ENCODE assay signal across 8 mouse cellular contexts in genomic region chr11:3202231-3202701, GRCm38 (mm10). TPM values are rescaled to one million over a fixed set of nuclear protein-coding genes. Genes with fewer than 3 reads are reported as not detected.
DNase-seq lines count a peak whose midpoint lies in the region; ATAC-seq lines count a peak whose summit lies in the region.

Eif4enif1 (plus strand) TSS chr11:3202392.

- peak within 1 kb of the TSS; percentile 2; the same call in 1 of the 2 replicates for H3K27ac ChIP-seq in intestine, embryonic 14.5 days (ENCODE audit: low read depth)

- H3K4me3 ChIP-seq in intestine, embryonic 14.5 days (ENCODE audit: low read depth, low read length), result peak within 1 kb of the TSS; percentile 29

- no peaks in the 10 kb centered on the region for H3K4me1 ChIP-seq in intestine, embryonic 14.5 days (replicated peaks; ENCODE audit: control insufficient read depth, insufficient read depth, low read length)

- intact Hi-C loops in left cerebral cortex, postnatal 14 days (cut with DNase I), result no loop called here

- H3K27me3 ChIP-seq in intestine, embryonic 14.5 days (replicated peaks; ENCODE audit: control insufficient read depth, insufficient read depth, low read length), result no peaks in the 10 kb centered on the region

- ATAC-seq in intestine, embryonic 14.5 days (replicated peaks; ENCODE audit: low FRiP score, low TSS enrichment, low read depth), result peak; percentile 80

- WGBS in intestine, embryonic 14.5 days, result 0% methylated on average over 41 of the region's 57 CpGs

- H3K36me3 ChIP-seq in intestine, embryonic 14.5 days (ENCODE audit: control insufficient read depth, insufficient read depth, low read length), result peaks cover 21% of the 10 kb centered on the region

- peak within 1 kb of the TSS; percentile 27 for H3K9ac ChIP-seq in intestine, embryonic 14.5 days (ENCODE audit: low read length)

- H3K4me2 ChIP-seq in intestine, embryonic 14.5 days (ENCODE audit: low read length), result peak within 1 kb of the TSS; percentile 33

- peak; percentile 94 to 99 for DNase-seq in adrenal gland, adult (ENCODE audit: inconsistent age in 2 of 2, low spot score in 1 of 2)
- DNase-seq in embryo, embryonic 10.5 days (ENCODE audit: low spot score), result peak; percentile 93
- peak; percentile 88 for DNase-seq in gastrocnemius, postnatal 25 days
- DNase-seq in intestine, embryonic 14.5 days (ENCODE audit: low spot score), result peak; percentile 98
- DNase-seq in left cerebral cortex, postnatal 14 days (ENCODE audit: low spot score in 2 of 2), result peak; percentile 86 to 88
- DNase-seq in mesoderm, embryonic 11.5 days (ENCODE audit: low read depth, low spot score), result peak; percentile 96
- peak; percentile 80 to 86 for DNase-seq in right cerebral cortex, postnatal 36 days (ENCODE audit: low spot score in 2 of 2)
- peak; percentile 92 for DNase-seq in yolk sac, embryonic 10.5 days (ENCODE audit: low spot score)

- no peaks in the 10 kb centered on the region for H3K9me3 ChIP-seq in intestine, embryonic 14.5 days (ENCODE audit: control insufficient read depth, low read length)

RNA-seq across cellular contexts. Expression of gene Eif4enif1, which starts in this region (rescaled TPM):
- total RNA-seq in gastrocnemius, postnatal 25 days (2021), result 10 to 100 TPM; 27.5 to 32.7 TPM
- 52.7 and 56.2 TPM in 2 replicates for polyA plus RNA-seq in intestine, embryonic 14.5 days (2014; fragmentation: Nextera tagmentation; extraction: Ambion mirVana)
- 10 to 100 TPM; 59.0 to 67.2 TPM for total RNA-seq in left cerebral cortex, postnatal 14 days (2021)

Comparison
In these comparisons a context has a peak if more than half of its experiments do, and no peak if none do; other contexts are left out.
1. Peak in every context shown above with its lines: DNase-seq, ATAC-seq, H3K4me3 ChIP-seq and H3K27ac ChIP-seq.